Mouse (Mus musculus): ENCODE data around the gene Ptgfrn.

Gene Ptgfrn

GRCm38 (mm10) chr3:101037984-101038545, 72.0 kb downstream of the Ptgfrn start:
- ATAC-seq (ENCODE audit: low TSS enrichment) = no peak

GRCm38 (mm10) chr3:101036001-101036400, 74.1 kb downstream of the Ptgfrn start:
- ATAC-seq (ENCODE audit: low TSS enrichment) = peak; percentile 78

GRCm38 (mm10) chr3:101034509-101034908, 75.6 kb downstream of the Ptgfrn start:
- no peak for ATAC-seq (ENCODE audit: low TSS enrichment)

GRCm38 (mm10) chr3:101033644-101034043, 76.4 kb downstream of the Ptgfrn start:
- no peak for ATAC-seq (ENCODE audit: low TSS enrichment)

GRCm38 (mm10) chr3:101031456-101032142, 78.5 kb downstream of the Ptgfrn start:
- no peak for ATAC-seq (ENCODE audit: low TSS enrichment)

- ATAC-seq (ENCODE audit: low TSS enrichment) = no peak
Observed at GRCm38 (mm10) chr3:101030630-101031029, 79.4 kb downstream of the Ptgfrn start.

GRCm38 (mm10) chr3:101029339-101029738, 80.7 kb downstream of the Ptgfrn start, which contains the start of gene Cd101:
Gene Cd101 (minus strand): TSS chr3:101029556.
- ATAC-seq (ENCODE audit: low TSS enrichment) = peak; percentile 17; the same call in 1 of the 2 replicates

- ATAC-seq (ENCODE audit: low TSS enrichment) = no peak
Observed at GRCm38 (mm10) chr3:101026741-101027140, 83.3 kb downstream of the Ptgfrn start.

GRCm38 (mm10) chr3:101022967-101023366, 87.1 kb downstream of the Ptgfrn start:
- ATAC-seq (ENCODE audit: low TSS enrichment) = no peak

GRCm38 (mm10) chr3:101021481-101022051, 88.5 kb downstream of the Ptgfrn start:
- no peak for ATAC-seq (ENCODE audit: low TSS enrichment)

GRCm38 (mm10) chr3:101021073-101021472, 89.0 kb downstream of the Ptgfrn start:
- no peak for ATAC-seq (ENCODE audit: low TSS enrichment)

- ATAC-seq (ENCODE audit: low TSS enrichment) = no peak
Observed at GRCm38 (mm10) chr3:101018494-101018893, 91.6 kb downstream of the Ptgfrn start.

- no peak for ATAC-seq (ENCODE audit: low TSS enrichment)
Observed at GRCm38 (mm10) chr3:101016050-101016449, 94.0 kb downstream of the Ptgfrn start.

- no peak for ATAC-seq (ENCODE audit: low TSS enrichment)
Observed at GRCm38 (mm10) chr3:101015254-101015653, 94.8 kb downstream of the Ptgfrn start.

- no peak for ATAC-seq (ENCODE audit: low TSS enrichment)
Observed at GRCm38 (mm10) chr3:101013536-101013935, 96.5 kb downstream of the Ptgfrn start.

GRCm38 (mm10) chr3:101013005-101013404, 97.1 kb downstream of the Ptgfrn start:
- no peak for ATAC-seq (ENCODE audit: low TSS enrichment)

GRCm38 (mm10) chr3:101012597-101012996, 97.5 kb downstream of the Ptgfrn start:
- ATAC-seq (ENCODE audit: low TSS enrichment) = no peak

- ATAC-seq (ENCODE audit: low TSS enrichment) = peak; percentile 69; the same call in 1 of the 2 replicates
Observed at GRCm38 (mm10) chr3:101012131-101012571, 97.9 kb downstream of the Ptgfrn start.

GRCm38 (mm10) chr3:101011203-101011600, 98.9 kb downstream of the Ptgfrn start:
- ATAC-seq (ENCODE audit: low TSS enrichment) = no peak

- no peak for ATAC-seq (ENCODE audit: low TSS enrichment)
Observed at GRCm38 (mm10) chr3:101010589-101011202, 99.4 kb downstream of the Ptgfrn start.

GRCm38 (mm10) chr3:101007112-101007782, 102.8 kb downstream of the Ptgfrn start:
- ATAC-seq (ENCODE audit: low TSS enrichment) = no peak

GRCm38 (mm10) chr3:101005392-101005791, 104.7 kb downstream of the Ptgfrn start:
- no peak for ATAC-seq (ENCODE audit: low TSS enrichment)
